11 mouse cellular contexts compared by ENCODE assay signal in genomic region chr1:89138316-89138715, GRCm38 (mm10).
DNase-seq lines count a peak whose midpoint lies in the region; ATAC-seq and TF ChIP-seq lines count a peak whose summit lies in the region.
"Had no signal": no experiment of that assay in that cellular context is flagged by ENCODE, and none has a peak within 500 bp of the region (broad histone marks: within the 10 kb centered on the region; RNA-seq: fewer than 3 reads in every experiment).

No protein-coding gene starts in this region.

- no peaks in the 10 kb centered on the region for H3K27me3 ChIP-seq in heart, embryonic 15.5 days
- no peaks in the 10 kb centered on the region for H3K27me3 ChIP-seq in intestine, embryonic 15.5 days (replicated peaks)
- H3K27me3 ChIP-seq: megakaryocyte, embryonic 14.5 days had no signal

- 27% methylated on average over 5 of the region's 5 CpGs for WGBS in heart, embryonic 15.5 days
- 67% methylated on average over 5 of the region's 5 CpGs for WGBS in intestine, embryonic 15.5 days

- no peak overlapping the region for H3K4me3 ChIP-seq in heart, embryonic 15.5 days
- H3K4me3 ChIP-seq in intestine, embryonic 15.5 days (replicated peaks): no peak overlapping the region
- H3K4me3 ChIP-seq: forebrain, embryonic 10.5 days; megakaryocyte, embryonic 14.5 days had no signal

- ATAC-seq in heart, embryonic 15.5 days (replicated peaks; ENCODE audit: insufficient number of reproducible peaks, insufficient read depth, low FRiP score, low read depth): 0 out of 2 replicates have a peak, but pooled peaks have one; percentile 19
- ATAC-seq in intestine, embryonic 15.5 days: no peak
- ATAC-seq: intestine, postnatal 0 days had no signal

- no peak for TF ChIP-seq CTCF in brain, embryonic 14.5 days (IDR thresholded peaks at IDR 0.05; ENCODE audit: borderline replicate concordance, extremely low read depth, insufficient read depth, insufficient read length)

- peaks cover 22% of the 10 kb centered on the region; the same call in 1 of the 2 replicates for H3K36me3 ChIP-seq in heart, embryonic 15.5 days
- H3K36me3 ChIP-seq in intestine, embryonic 15.5 days: 0 out of 2 replicates have a peak, but pooled peaks cover 3% of the 10 kb centered on the region

- no peak for DNase-seq in heart, adult 8-10 months (ENCODE audit: low spot score)
- peak; percentile 33 for DNase-seq in brain, embryonic 14.5 days (ENCODE audit: low read depth)
- DNase-seq in layer of hippocampus, adult 8-10 months (ENCODE audit: low spot score in 2 of 2): peak; percentile 21 to 26
- DNase-seq in lung, postnatal 25 days (ENCODE audit: low spot score): peak; percentile 47
- no peak for DNase-seq in yolk sac, embryonic 10.5 days (ENCODE audit: low spot score)
- DNase-seq in spleen, postnatal 4 days (ENCODE audit: low spot score in 2 of 2): no peak

- peak overlapping the region; percentile 24; the same call in 1 of the 2 replicates for H3K27ac ChIP-seq in heart, embryonic 15.5 days
- no peak overlapping the region for H3K27ac ChIP-seq in intestine, embryonic 15.5 days

- H3K9ac ChIP-seq in heart, embryonic 15.5 days: no peak overlapping the region
- H3K9ac ChIP-seq in intestine, embryonic 15.5 days: no peak overlapping the region

- no peak for TF ChIP-seq POLR2A in brain, embryonic 14.5 days (IDR thresholded peaks at IDR 0.05; ENCODE audit: borderline replicate concordance, extremely low read depth, insufficient read depth, insufficient read length, poor library complexity, severe bottlenecking)

- H3K4me2 ChIP-seq in heart, embryonic 15.5 days: no peak overlapping the region
- no peak overlapping the region for H3K4me2 ChIP-seq in intestine, embryonic 15.5 days (replicated peaks)

- H3K9me3 ChIP-seq in heart, embryonic 15.5 days (replicated peaks): no peaks in the 10 kb centered on the region
- no peaks in the 10 kb centered on the region for H3K9me3 ChIP-seq in intestine, embryonic 15.5 days

- H3K4me1 ChIP-seq in heart, embryonic 15.5 days (replicated peaks): peaks cover 42% of the 10 kb centered on the region
- H3K4me1 ChIP-seq in intestine, embryonic 15.5 days (replicated peaks): peaks cover 10% of the 10 kb centered on the region; the same call in 1 of the 2 replicates
- H3K4me1 ChIP-seq: megakaryocyte, embryonic 14.5 days had no signal

Comparison
In these comparisons a context has a peak if more than half of its experiments do, and no peak if none do; other contexts are left out.
1. DNase-seq: peak in brain, embryonic 14.5 days (single experiment), layer of hippocampus, adult 8-10 months (2 of 2) and lung, postnatal 25 days (single experiment); none in heart, adult 8-10 months (single experiment), yolk sac, embryonic 10.5 days (single experiment) and spleen, postnatal 4 days (0 of 2).